Comparison of ENCODE assay signal across 12 mouse cellular contexts in the genomic region with DNA sequence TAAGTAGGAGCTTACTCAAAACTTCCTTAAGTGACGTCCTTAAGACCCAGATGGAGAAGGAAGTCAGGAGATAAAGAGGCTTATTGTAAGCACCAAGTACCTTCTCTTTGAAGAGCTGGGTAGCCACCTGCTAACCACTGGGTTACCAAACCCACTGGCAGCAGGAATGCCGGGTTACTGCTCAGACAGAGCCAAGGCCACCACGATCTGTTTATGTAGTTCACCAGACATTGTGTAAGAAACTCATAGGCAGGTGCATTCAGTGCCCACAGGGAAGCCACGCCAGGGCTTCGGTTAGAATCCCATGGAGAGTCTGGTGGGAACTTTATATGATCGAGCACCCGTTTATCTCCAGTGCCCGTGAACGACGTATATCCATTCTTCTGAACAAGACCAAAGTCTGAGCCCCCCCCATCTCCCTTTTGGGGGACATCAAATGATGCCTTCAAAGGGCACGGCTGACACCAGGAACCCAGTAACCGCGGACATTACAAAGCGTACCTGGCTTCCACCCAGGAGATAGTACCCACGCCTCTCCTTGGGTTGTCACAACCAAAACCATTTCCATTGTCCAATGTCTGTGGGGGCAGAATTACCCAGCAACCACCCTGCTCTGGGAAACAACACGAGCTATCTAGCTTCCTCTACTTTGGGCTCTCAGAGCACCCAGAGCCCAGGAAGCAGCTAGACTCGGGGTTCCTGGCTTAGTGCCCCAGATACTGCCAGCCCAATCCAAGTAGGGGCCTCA. TPM values are rescaled to one million over a fixed set of nuclear protein-coding genes. Genes with fewer than 3 reads are reported as not detected.
A peak's percentile ranks its signal among the peaks of the same experiment; 100 is the strongest.
DNase-seq lines count a peak whose midpoint lies in the region; ATAC-seq and TF ChIP-seq lines count a peak whose summit lies in the region.
"Had no signal": no experiment of that assay in that cellular context is flagged by ENCODE, and none has a peak within 500 bp of the region (broad histone marks: within the 10 kb centered on the region; RNA-seq: fewer than 3 reads in every experiment).

No protein-coding gene starts in this region.

- H3K27me3 ChIP-seq in hindbrain, embryonic 10.5 days (ENCODE audit: insufficient read depth, poor library complexity, severe bottlenecking): peaks cover 24% of the 10 kb centered on the region
- H3K27me3 ChIP-seq in hindbrain, embryonic 11.5 days (ENCODE audit: control insufficient read depth, insufficient read depth, low read length): no peaks in the 10 kb centered on the region
- no peaks in the 10 kb centered on the region; the same call in 1 of the 2 replicates for H3K27me3 ChIP-seq in midbrain, embryonic 10.5 days (ENCODE audit: low read depth, poor library complexity, severe bottlenecking)
- no peaks in the 10 kb centered on the region for H3K27me3 ChIP-seq in midbrain, embryonic 11.5 days (ENCODE audit: control insufficient read depth, insufficient read depth, low read length)
- no peaks in the 10 kb centered on the region for H3K27me3 ChIP-seq in forebrain, postnatal 0 days (ENCODE audit: insufficient read depth, low read length)
- no peaks in the 10 kb centered on the region for H3K27me3 ChIP-seq in midbrain, embryonic 14.5 days (ENCODE audit: control insufficient read depth, insufficient read depth, low read length)

- ATAC-seq in hindbrain, embryonic 11.5 days (ENCODE audit: low FRiP score): no peak
- no peak for ATAC-seq in midbrain, embryonic 11.5 days (ENCODE audit: low FRiP score)
- ATAC-seq in forebrain, postnatal 0 days: no peak
- ATAC-seq in midbrain, embryonic 14.5 days (ENCODE audit: low FRiP score, low TSS enrichment): no peak

- no peaks in the 10 kb centered on the region for H3K9me3 ChIP-seq in hindbrain, embryonic 10.5 days
- H3K9me3 ChIP-seq in hindbrain, embryonic 11.5 days (ENCODE audit: control insufficient read depth, low read length): no peaks in the 10 kb centered on the region
- no peaks in the 10 kb centered on the region for H3K9me3 ChIP-seq in midbrain, embryonic 10.5 days (replicated peaks)
- no peaks in the 10 kb centered on the region for H3K9me3 ChIP-seq in midbrain, embryonic 11.5 days (ENCODE audit: control insufficient read depth, low read length)
- H3K9me3 ChIP-seq in forebrain, postnatal 0 days (ENCODE audit: low read length): no peaks in the 10 kb centered on the region
- H3K9me3 ChIP-seq in midbrain, embryonic 14.5 days (ENCODE audit: control insufficient read depth, low read length): no peaks in the 10 kb centered on the region
- H3K9me3 ChIP-seq: liver, embryonic 15.5 days had no signal

- no peak for TF ChIP-seq CTCF in forebrain, postnatal 0 days (IDR thresholded peaks at IDR 0.05; ENCODE audit: low read depth)
- TF ChIP-seq CTCF in gastrocnemius, adult 2 months (IDR thresholded peaks at IDR 0.05): no peak

- no peak overlapping the region for H3K9ac ChIP-seq in hindbrain, embryonic 11.5 days (ENCODE audit: low read depth, low read length)
- no peak overlapping the region for H3K9ac ChIP-seq in midbrain, embryonic 11.5 days (ENCODE audit: low read length)
- H3K9ac ChIP-seq in forebrain, postnatal 0 days: no peak overlapping the region
- H3K9ac ChIP-seq in midbrain, embryonic 14.5 days (replicated peaks; ENCODE audit: low read length): no peak overlapping the region
- H3K9ac ChIP-seq: liver, embryonic 15.5 days had no signal

- no peak overlapping the region for H3K4me2 ChIP-seq in hindbrain, embryonic 11.5 days (replicated peaks; ENCODE audit: low read depth, low read length)
- no peak overlapping the region for H3K4me2 ChIP-seq in midbrain, embryonic 11.5 days
- H3K4me2 ChIP-seq in forebrain, postnatal 0 days (ENCODE audit: low read depth): no peak overlapping the region
- no peak overlapping the region for H3K4me2 ChIP-seq in midbrain, embryonic 14.5 days (ENCODE audit: low read length)
- H3K4me2 ChIP-seq: liver, embryonic 15.5 days had no signal

- H3K4me3 ChIP-seq in hindbrain, embryonic 10.5 days: no peak overlapping the region
- H3K4me3 ChIP-seq in hindbrain, embryonic 11.5 days (ENCODE audit: low read depth, low read length): no peak overlapping the region
- no peak overlapping the region for H3K4me3 ChIP-seq in midbrain, embryonic 10.5 days
- H3K4me3 ChIP-seq in midbrain, embryonic 11.5 days (ENCODE audit: low read depth, low read length): no peak overlapping the region
- no peak overlapping the region for H3K4me3 ChIP-seq in forebrain, postnatal 0 days (ENCODE audit: low read depth, low read length)
- H3K4me3 ChIP-seq in midbrain, embryonic 14.5 days (replicated peaks; ENCODE audit: low read depth, low read length): no peak overlapping the region
- no peak overlapping the region for H3K4me3 ChIP-seq in gastrocnemius, adult 2 months
- H3K4me3 ChIP-seq: liver, embryonic 15.5 days had no signal

- no peak for DNase-seq in hindbrain, embryonic 10.5 days (ENCODE audit: low spot score)
- DNase-seq in hindbrain, embryonic 11.5 days (ENCODE audit: low spot score): no peak
- DNase-seq in midbrain, embryonic 10.5 days (ENCODE audit: low spot score): no peak
- no peak for DNase-seq in midbrain, embryonic 11.5 days (ENCODE audit: low spot score, missing footprints)
- DNase-seq in forebrain, postnatal 0 days: no peak
- no peak for DNase-seq in midbrain, embryonic 14.5 days
- DNase-seq in gastrocnemius, adult 2 months: no peak
- DNase-seq in layer of hippocampus, adult 8-10 months (ENCODE audit: low spot score in 2 of 2): no peak
- DNase-seq: adrenal gland, postnatal 36 days; gastrocnemius, postnatal 36 days; heart, postnatal 4 days had no signal

- intact Hi-C loops in gastrocnemius, adult 2 months (cut with DNase I): no loop called here

- H3K27ac ChIP-seq in hindbrain, embryonic 10.5 days: peak overlapping the region; percentile 78
- no peak overlapping the region; the same call in 1 of the 2 replicates for H3K27ac ChIP-seq in hindbrain, embryonic 11.5 days (ENCODE audit: low read depth, low read length)
- H3K27ac ChIP-seq in midbrain, embryonic 10.5 days (replicated peaks): peak overlapping the region; percentile 88
- H3K27ac ChIP-seq in midbrain, embryonic 11.5 days (ENCODE audit: low read depth, low read length): no peak overlapping the region
- H3K27ac ChIP-seq in forebrain, postnatal 0 days (ENCODE audit: low read depth, low read length): peak overlapping the region; percentile 42
- 0 out of 2 replicates have a peak overlapping the region, but pooled peaks have one; percentile 26 for H3K27ac ChIP-seq in midbrain, embryonic 14.5 days (replicated peaks; ENCODE audit: low read depth, low read length)
- no peak overlapping the region for H3K27ac ChIP-seq in gastrocnemius, adult 2 months
- H3K27ac ChIP-seq: liver, embryonic 15.5 days had no signal

- 92% methylated on average over 17 of the region's 17 CpGs for WGBS in hindbrain, embryonic 10.5 days
- WGBS in hindbrain, embryonic 11.5 days: 90% methylated on average over 17 of the region's 17 CpGs
- WGBS in midbrain, embryonic 10.5 days: 90% methylated on average over 17 of the region's 17 CpGs
- 91% methylated on average over 17 of the region's 17 CpGs for WGBS in midbrain, embryonic 11.5 days
- WGBS in forebrain, postnatal 0 days: 62% methylated on average over 17 of the region's 17 CpGs
- 91% methylated on average over 17 of the region's 17 CpGs for WGBS in midbrain, embryonic 14.5 days

- H3K4me1 ChIP-seq in hindbrain, embryonic 10.5 days (replicated peaks): peaks cover 59% of the 10 kb centered on the region
- H3K4me1 ChIP-seq in hindbrain, embryonic 11.5 days (replicated peaks; ENCODE audit: control insufficient read depth, insufficient read depth, low read length): peaks cover 14% of the 10 kb centered on the region
- H3K4me1 ChIP-seq in midbrain, embryonic 10.5 days: peaks cover 63% of the 10 kb centered on the region
- peaks cover 23% of the 10 kb centered on the region for H3K4me1 ChIP-seq in midbrain, embryonic 11.5 days (ENCODE audit: control insufficient read depth, insufficient read depth, low read length)
- peaks cover 25% of the 10 kb centered on the region for H3K4me1 ChIP-seq in forebrain, postnatal 0 days (ENCODE audit: insufficient read depth)
- peaks cover 32% of the 10 kb centered on the region for H3K4me1 ChIP-seq in midbrain, embryonic 14.5 days (ENCODE audit: control insufficient read depth, insufficient read depth, low read length)
- H3K4me1 ChIP-seq: liver, embryonic 15.5 days had no signal

- H3K36me3 ChIP-seq in hindbrain, embryonic 10.5 days: no peaks in the 10 kb centered on the region
- no peaks in the 10 kb centered on the region for H3K36me3 ChIP-seq in hindbrain, embryonic 11.5 days (ENCODE audit: control insufficient read depth, insufficient read depth, low read length)
- peaks cover 4% of the 10 kb centered on the region; the same call in 1 of the 2 replicates for H3K36me3 ChIP-seq in midbrain, embryonic 10.5 days
- H3K36me3 ChIP-seq in midbrain, embryonic 11.5 days (ENCODE audit: control insufficient read depth, insufficient read depth, low read length): no peaks in the 10 kb centered on the region
- H3K36me3 ChIP-seq in forebrain, postnatal 0 days (ENCODE audit: insufficient read depth): no peaks in the 10 kb centered on the region
- H3K36me3 ChIP-seq in midbrain, embryonic 14.5 days (ENCODE audit: control insufficient read depth, insufficient read depth, low read length): no peaks in the 10 kb centered on the region
- H3K36me3 ChIP-seq: liver, embryonic 15.5 days had no signal

RNA-seq across cellular contexts. Expression of a gene that starts 42.7 kb away (rescaled TPM):
- 3.4 and 3.6 TPM in 2 replicates for polyA plus RNA-seq in hindbrain, embryonic 10.5 days (2016; fragmentation: Nextera tagmentation; extraction: Ambion mirVana)
- polyA plus RNA-seq in hindbrain, embryonic 11.5 days (2014; fragmentation: Nextera tagmentation; extraction: Ambion mirVana): 4.6 and 5.1 TPM in 2 replicates
- polyA plus RNA-seq in midbrain, embryonic 10.5 days (2016; fragmentation: Nextera tagmentation; extraction: Ambion mirVana): 3.4 and 3.6 TPM in 2 replicates
- polyA plus RNA-seq in midbrain, embryonic 11.5 days (2014; fragmentation: Nextera tagmentation; extraction: Ambion mirVana): 4.1 and 4.9 TPM in 2 replicates
- total RNA-seq in forebrain, postnatal 0 days (2014; rRNA removed): 6.5 and 13.0 TPM in 2 replicates
- 0.62 and 0.97 TPM in 2 replicates for polyA plus RNA-seq in forebrain, postnatal 0 days (2015; fragmentation: Nextera tagmentation; extraction: Ambion mirVana)
- polyA plus RNA-seq in midbrain, embryonic 14.5 days (2014; fragmentation: Nextera tagmentation; extraction: Ambion mirVana): 2.9 and 3.5 TPM in 2 replicates
- total RNA-seq in gastrocnemius, adult 2 months (2021): under 1 TPM; 0.13 to 0.28 TPM
- total RNA-seq in layer of hippocampus, adult 8-10 months (2022): 1 to 10 TPM; 6.0 to 7.0 (median 6.6) TPM

Comparison
In these comparisons a context has a peak if more than half of its experiments do, and no peak if none do; other contexts are left out.
1. H3K27ac ChIP-seq: peak in hindbrain, embryonic 10.5 days (single experiment), midbrain, embryonic 10.5 days (single experiment), forebrain, postnatal 0 days (single experiment) and midbrain, embryonic 14.5 days (single experiment); none in hindbrain, embryonic 11.5 days (single experiment), midbrain, embryonic 11.5 days (single experiment) and gastrocnemius, adult 2 months (single experiment).